Mouse (Mus musculus) liver, embryonic 14 days (tissue): ENCODE data around the gene Olfr283. TPM values are rescaled to one million over a fixed set of nuclear protein-coding genes. Genes with fewer than 3 reads are reported as not detected.

Experiments used
- polyA plus RNA-seq: library from polyadenylated mRNA; depleted of rRNA; stranded (reverse); fragments of >200 nt; gene quantifications from 2 replicates; pipeline ENCODE4 v1.2.3, GENCODE M21; 2012; rRNA removed

Gene Olfr283
- polyA plus RNA-seq, result not detected in 2 replicates

GRCm38 (mm10) chr15:98380846-98381245, at the start of gene Olfr283:
Gene Olfr283 (minus strand): TSS chr15:98380946.

GRCm38 (mm10) chr15:98340887-98341286, 39.9 kb downstream of the Olfr283 start, which contains the start of gene Olfr284:
Gene Olfr284 (minus strand): TSS chr15:98340987.

Other genes starting within 250 kb of the Olfr283 start
- gene Asb8, start 215.3 kb downstream of the Olfr283 start, polyA plus RNA-seq, result 13.8 and 16.2 TPM in 2 replicates
- gene Ccdc184, start 213.8 kb downstream of the Olfr283 start, polyA plus RNA-seq, result not detected in 2 replicates
- not detected in 2 replicates for gene Olfr288, start 185.4 kb downstream of the Olfr283 start, polyA plus RNA-seq
- gene Gm44579, start 160.0 kb downstream of the Olfr283 start, polyA plus RNA-seq, result not detected in 2 replicates
- not detected in 2 replicates for gene Olfr287, start 159.9 kb downstream of the Olfr283 start, polyA plus RNA-seq
- not detected in 2 replicates for gene Olfr286, start 146.5 kb downstream of the Olfr283 start, polyA plus RNA-seq
- not detected in 2 replicates for gene H1fnt, start 123.7 kb downstream of the Olfr283 start, polyA plus RNA-seq
- 0.09 and 0.12 TPM in 2 replicates for gene Zfp641, start 84.8 kb downstream of the Olfr283 start, polyA plus RNA-seq
- gene Olfr285, start 63.6 kb downstream of the Olfr283 start, polyA plus RNA-seq, result not detected in 2 replicates
- not detected in 2 replicates for gene Olfr284, start 40.0 kb downstream of the Olfr283 start, polyA plus RNA-seq
- gene Olfr282, start 50.3 kb upstream of the Olfr283 start, polyA plus RNA-seq, result not detected in 2 replicates
- gene Olfr281, start 71.6 kb upstream of the Olfr283 start, polyA plus RNA-seq, result not detected in 2 replicates
- not detected in 2 replicates for gene OR5BS1P, start 89.0 kb upstream of the Olfr283 start, polyA plus RNA-seq
- not detected in 2 replicates for gene Lalba, start 101.8 kb upstream of the Olfr283 start, polyA plus RNA-seq
- not detected in 2 replicates for gene Olfr279, start 111.5 kb upstream of the Olfr283 start, polyA plus RNA-seq
- gene Kansl2, start 153.3 kb upstream of the Olfr283 start, polyA plus RNA-seq, result 21.1 and 25.0 TPM in 2 replicates
- 8.6 and 10.0 TPM in 2 replicates for gene Ccnt1, start 190.0 kb upstream of the Olfr283 start, polyA plus RNA-seq
- gene 4930415O20Rik, start 190.1 kb upstream of the Olfr283 start, polyA plus RNA-seq, result not detected in 2 replicates
- 11.1 and 13.4 TPM in 2 replicates for gene Adcy6, start 229.1 kb upstream of the Olfr283 start, polyA plus RNA-seq
- gene Cacnb3, start 249.9 kb upstream of the Olfr283 start, polyA plus RNA-seq, result 0.82 and 1.4 TPM in 2 replicates